Mouse (Mus musculus) erythroid progenitor cell, adult 5-6 weeks (primary cell): Measurements from ENCODE around the gene Syn3. TPM values are rescaled to one million over a fixed set of nuclear protein-coding genes. Genes with fewer than 3 reads are reported as not detected.
"Not testable (repeated sequence)": the region's sequence is repeated elsewhere in the genome, so short reads cannot be mapped to it uniquely, and the experiment has no call there.

Experiments used
- ATAC-seq: replicated peaks from 2 replicates; pipeline ENCODE4 v1.8.0; 2016; ENCODE audit warnings: moderate number of reproducible peaks, mild to moderate bottlenecking, moderate TSS enrichment, inconsistent platforms; ENCODE audit not compliant: poor library complexity, low FRiP score, severe bottlenecking
- total RNA-seq, 2 experiments: library from RNA; stranded (forward) in 1 of 2; stranded (reverse) in 1 of 2; fragments of 150-400 nt in 1 of 2; fragments of 186-747, 209-891 nt in 1 of 2; gene quantifications; 2 replicates each; pipeline versions ENCODE4 v1.2.3 to v1.2.4; 2015 to 2017; ENCODE audit warnings: low replicate concordance in 2 of 2

Syn3 gene
- not detected in 2 replicates for total RNA-seq (2015; ENCODE audit: low replicate concordance)
- total RNA-seq (2017; ENCODE audit: low replicate concordance): not detected in 2 replicates

GRCm38 (mm10) chr10:86498673-86499391 is at the start of gene Syn3:
Syn3 (minus strand) TSS chr10:86498896.
- ATAC-seq: no peak

- ATAC-seq: not testable (repeated sequence)
Observed at GRCm38 (mm10) chr10:86526357-86526874, 27.7 kb upstream of the Syn3 start.

- no peak for ATAC-seq
Observed at GRCm38 (mm10) chr10:86513801-86514200, 15.1 kb upstream of the Syn3 start.

- no peak for ATAC-seq
Observed at GRCm38 (mm10) chr10:86510941-86511340, 12.2 kb upstream of the Syn3 start.

GRCm38 (mm10) chr10:86502063-86502462 is 3.4 kb upstream of the Syn3 start:
- no peak for ATAC-seq

- ATAC-seq: no peak
Observed at GRCm38 (mm10) chr10:86498051-86498672, 534 bp downstream of the Syn3 start.

- ATAC-seq: no peak
Observed at GRCm38 (mm10) chr10:86495851-86496250, 2.8 kb downstream of the Syn3 start.

GRCm38 (mm10) chr10:86493140-86493539 is 5.6 kb downstream of the Syn3 start:
- no peak for ATAC-seq

GRCm38 (mm10) chr10:86492089-86492907 is 6.4 kb downstream of the Syn3 start:
- no peak for ATAC-seq

- ATAC-seq: no peak
Observed at GRCm38 (mm10) chr10:86491316-86492088, 7.2 kb downstream of the Syn3 start.

GRCm38 (mm10) chr10:86488544-86488943 is 10.2 kb downstream of the Syn3 start:
- ATAC-seq: no peak

- no peak for ATAC-seq
Observed at GRCm38 (mm10) chr10:86485971-86486370, 12.7 kb downstream of the Syn3 start.

GRCm38 (mm10) chr10:86483968-86484367 is 14.7 kb downstream of the Syn3 start:
- no peak for ATAC-seq

GRCm38 (mm10) chr10:86482496-86482895 is 16.2 kb downstream of the Syn3 start:
- ATAC-seq: no peak

- no peak for ATAC-seq
Observed at GRCm38 (mm10) chr10:86480711-86481110, 18.0 kb downstream of the Syn3 start.

- no peak for ATAC-seq
Observed at GRCm38 (mm10) chr10:86479718-86480121, 19.0 kb downstream of the Syn3 start.

GRCm38 (mm10) chr10:86476720-86477119 is 22.0 kb downstream of the Syn3 start:
- ATAC-seq: no peak

- no peak for ATAC-seq
Observed at GRCm38 (mm10) chr10:86475270-86475669, 23.4 kb downstream of the Syn3 start.
